Mouse (Mus musculus): ENCODE results near the gene Ccdc85c.

- TF ChIP-seq MAX (IDR thresholded peaks at IDR 0.05; ENCODE audit: low read depth) (no peak), POLR2A (IDR thresholded peaks at IDR 0.05; ENCODE audit: insufficient read length, low read depth) (no peak), CEBPB (IDR thresholded peaks at IDR 0.05; ENCODE audit: insufficient read depth, poor library complexity, severe bottlenecking) (no peak)
Observed at GRCm38 (mm10) chr12:108217572-108217971, 57.7 kb downstream of the Ccdc85c start.

Measured in myocyte (in vitro differentiated cells).